Mouse (Mus musculus): ENCODE measurements around the gene Tmem218. TPM values are rescaled to one million over a fixed set of nuclear protein-coding genes. Genes with fewer than 3 reads are reported as not detected.

Gene Tmem218
- total RNA-seq (2014; rRNA removed) = 4.9 and 5.9 TPM in 2 replicates
- polyA plus RNA-seq (2015; fragmentation: Nextera tagmentation; extraction: Ambion mirVana) = 9.9 TPM in 2 replicates

- no peaks in the 10 kb centered on the region for H3K27me3 ChIP-seq (ENCODE audit: insufficient read depth, low read length)
- peaks cover 3% of the 10 kb centered on the region; the same call in 1 of the 2 replicates for H3K4me1 ChIP-seq (ENCODE audit: insufficient read depth, low read length)
- under 1% methylated on average over 21 of the region's 21 CpGs for WGBS
- TF ChIP-seq CTCF (IDR thresholded peaks at IDR 0.05) = no peak
- DNase-seq (ENCODE audit: low spot score) (peak; percentile 100), ATAC-seq (ENCODE audit: low FRiP score) (peak; percentile 100)
- H3K9me3 ChIP-seq (ENCODE audit: low read length) = no peaks in the 10 kb centered on the region
- no peaks in the 10 kb centered on the region for H3K36me3 ChIP-seq (ENCODE audit: insufficient read depth, low read length)
- H3K27ac ChIP-seq (ENCODE audit: low read depth, low read length) = peak within 1 kb of the TSS; percentile 78
- peak within 1 kb of the TSS; percentile 64 for H3K9ac ChIP-seq (replicated peaks; ENCODE audit: low read length, poor library complexity, severe bottlenecking)
- H3K4me3 ChIP-seq (ENCODE audit: low read depth, low read length) = peak within 1 kb of the TSS; percentile 51
- peak within 1 kb of the TSS; percentile 85 for H3K4me2 ChIP-seq (ENCODE audit: low read depth, low read length, poor library complexity, severe bottlenecking)
Measured at GRCm38 (mm10) chr9:37207929-37208411, at the start of gene Tmem218. Gene Tmem218, plus strand, starts transcription at chr9:37208223.

- Histone ChIP-seq H3K36me3 (ENCODE audit: insufficient read depth, low read length) (no peaks in the 10 kb centered on the region), H3K4me1 (ENCODE audit: insufficient read depth, low read length) (no peaks in the 10 kb centered on the region), H3K27me3 (ENCODE audit: insufficient read depth, low read length) (no peaks in the 10 kb centered on the region), H3K27ac (ENCODE audit: low read depth, low read length) (no peak overlapping the region), H3K9me3 (ENCODE audit: low read length) (no peaks in the 10 kb centered on the region), H3K4me2 (ENCODE audit: low read depth, low read length, poor library complexity, severe bottlenecking) (no peak overlapping the region), H3K9ac (replicated peaks; ENCODE audit: low read length, poor library complexity, severe bottlenecking) (no peak overlapping the region), H3K4me3 (ENCODE audit: low read depth, low read length) (no peak overlapping the region)
- DNase-seq (ENCODE audit: low spot score) (no peak), ATAC-seq (ENCODE audit: low FRiP score) (no peak)
- WGBS = 80% methylated on average over 2 of the region's 2 CpGs
- TF ChIP-seq CTCF (IDR thresholded peaks at IDR 0.05) = no peak
Measured at GRCm38 (mm10) chr9:37160686-37161085, 47.3 kb upstream of the Tmem218 start.

- Histone ChIP-seq H3K36me3 (ENCODE audit: insufficient read depth, low read length) (no peaks in the 10 kb centered on the region), H3K9me3 (ENCODE audit: low read length) (no peaks in the 10 kb centered on the region), H3K4me3 (ENCODE audit: low read depth, low read length) (no peak overlapping the region), H3K27ac (ENCODE audit: low read depth, low read length) (no peak overlapping the region), H3K9ac (replicated peaks; ENCODE audit: low read length, poor library complexity, severe bottlenecking) (no peak overlapping the region), H3K4me2 (ENCODE audit: low read depth, low read length, poor library complexity, severe bottlenecking) (no peak overlapping the region), H3K27me3 (ENCODE audit: insufficient read depth, low read length) (no peaks in the 10 kb centered on the region), H3K4me1 (ENCODE audit: insufficient read depth, low read length) (no peaks in the 10 kb centered on the region)
- DNase-seq (ENCODE audit: low spot score) = no peak
- WGBS = 82% methylated on average over 2 of the region's 2 CpGs
- ATAC-seq (ENCODE audit: low FRiP score) = no peak
- peak; percentile 54 for TF ChIP-seq CTCF (IDR thresholded peaks at IDR 0.05)
Measured at GRCm38 (mm10) chr9:37166899-37167298, 41.1 kb upstream of the Tmem218 start.

- Histone ChIP-seq H3K27ac (ENCODE audit: low read depth, low read length) (no peak overlapping the region), H3K4me2 (ENCODE audit: low read depth, low read length, poor library complexity, severe bottlenecking) (no peak overlapping the region), H3K4me3 (ENCODE audit: low read depth, low read length) (no peak overlapping the region), H3K9ac (replicated peaks; ENCODE audit: low read length, poor library complexity, severe bottlenecking) (no peak overlapping the region), H3K4me1 (ENCODE audit: insufficient read depth, low read length) (peaks cover 3% of the 10 kb centered on the region; the same call in 1 of the 2 replicates), H3K9me3 (ENCODE audit: low read length) (no peaks in the 10 kb centered on the region), H3K27me3 (ENCODE audit: insufficient read depth, low read length) (no peaks in the 10 kb centered on the region), H3K36me3 (ENCODE audit: insufficient read depth, low read length) (no peaks in the 10 kb centered on the region)
- DNase-seq (ENCODE audit: low spot score) (no peak), ATAC-seq (ENCODE audit: low FRiP score) (no peak)
- no peak for TF ChIP-seq CTCF (IDR thresholded peaks at IDR 0.05)
- WGBS = 65% methylated on average over 5 of the region's 5 CpGs
Measured at GRCm38 (mm10) chr9:37173376-37173775, 34.6 kb upstream of the Tmem218 start.

GRCm38 (mm10) chr9:37176002-37176401 lies 32.0 kb upstream of the Tmem218 start:
- TF ChIP-seq CTCF (IDR thresholded peaks at IDR 0.05) = no peak
- H3K27me3 ChIP-seq (ENCODE audit: insufficient read depth, low read length) = no peaks in the 10 kb centered on the region
- H3K27ac ChIP-seq (ENCODE audit: low read depth, low read length) = no peak overlapping the region
- 58% methylated on average over 3 of the region's 3 CpGs for WGBS
- no peak overlapping the region for H3K4me3 ChIP-seq (ENCODE audit: low read depth, low read length)
- H3K9ac ChIP-seq (replicated peaks; ENCODE audit: low read length, poor library complexity, severe bottlenecking) = no peak overlapping the region
- no peak for ATAC-seq (ENCODE audit: low FRiP score)
- DNase-seq (ENCODE audit: low spot score) = peak; percentile 52
- H3K4me1 ChIP-seq (ENCODE audit: insufficient read depth, low read length) = peaks cover 11% of the 10 kb centered on the region; the same call in 1 of the 2 replicates
- H3K4me2 ChIP-seq (ENCODE audit: low read depth, low read length, poor library complexity, severe bottlenecking) = no peak overlapping the region
- no peaks in the 10 kb centered on the region for H3K9me3 ChIP-seq (ENCODE audit: low read length)
- no peaks in the 10 kb centered on the region for H3K36me3 ChIP-seq (ENCODE audit: insufficient read depth, low read length)

GRCm38 (mm10) chr9:37177107-37177506 lies 30.9 kb upstream of the Tmem218 start:
- H3K4me1 ChIP-seq (ENCODE audit: insufficient read depth, low read length) = peaks cover 11% of the 10 kb centered on the region; the same call in 1 of the 2 replicates
- no peaks in the 10 kb centered on the region for H3K9me3 ChIP-seq (ENCODE audit: low read length)
- peak; percentile 66 for ATAC-seq (ENCODE audit: low FRiP score)
- TF ChIP-seq CTCF (IDR thresholded peaks at IDR 0.05) = peak; percentile 87
- peak overlapping the region; percentile 27; the same call in 1 of the 2 replicates for H3K27ac ChIP-seq (ENCODE audit: low read depth, low read length)
- no peak overlapping the region for H3K4me2 ChIP-seq (ENCODE audit: low read depth, low read length, poor library complexity, severe bottlenecking)
- H3K9ac ChIP-seq (replicated peaks; ENCODE audit: low read length, poor library complexity, severe bottlenecking) = no peak overlapping the region
- H3K4me3 ChIP-seq (ENCODE audit: low read depth, low read length) = no peak overlapping the region
- no peaks in the 10 kb centered on the region for H3K27me3 ChIP-seq (ENCODE audit: insufficient read depth, low read length)
- 2% methylated on average over 5 of the region's 5 CpGs for WGBS
- no peaks in the 10 kb centered on the region for H3K36me3 ChIP-seq (ENCODE audit: insufficient read depth, low read length)
- peak; percentile 72 for DNase-seq (ENCODE audit: low spot score)

Measured in midbrain, postnatal 0 days (tissue).